Mouse (Mus musculus): ENCODE results near the gene Kcnn1. TPM values are rescaled to one million over a fixed set of nuclear protein-coding genes. Genes with fewer than 3 reads are reported as not detected.
"Not testable (repeated sequence)": the region's sequence is repeated elsewhere in the genome, so short reads cannot be mapped to it uniquely, and the experiment has no call there.

Gene Kcnn1
- polyA plus RNA-seq, 1 experiment from 2014 or later: 12.2 TPM

GRCm38 (mm10) chr8:70895571-70896259 is 32.7 kb upstream of the Kcnn1 start:
- H3K9me3 ChIP-seq (ENCODE audit: control insufficient read depth, low read length); ATAC-seq (ENCODE audit: low FRiP score); H3K27ac ChIP-seq (ENCODE audit: low read depth, low read length); H3K36me3 ChIP-seq (ENCODE audit: control insufficient read depth, insufficient read depth, low read length); DNase-seq (ENCODE audit: low spot score): not testable (repeated sequence)
- WGBS: 86% methylated on average over 21 of the region's 24 CpGs
- peaks cover 31% of the 10 kb centered on the region for H3K27me3 ChIP-seq (ENCODE audit: control insufficient read depth, insufficient read depth, low read length)
- peaks cover 13% of the 10 kb centered on the region; the same call in 1 of the 2 replicates for H3K4me1 ChIP-seq (replicated peaks; ENCODE audit: control insufficient read depth, insufficient read depth, low read length)
- peak overlapping the region; percentile 71 for H3K9ac ChIP-seq (ENCODE audit: low read depth, low read length)
- peak overlapping the region; percentile 85 for H3K4me2 ChIP-seq (replicated peaks; ENCODE audit: low read depth, low read length)
- H3K4me3 ChIP-seq (ENCODE audit: low read depth, low read length): peak overlapping the region; percentile 66

DNA sequence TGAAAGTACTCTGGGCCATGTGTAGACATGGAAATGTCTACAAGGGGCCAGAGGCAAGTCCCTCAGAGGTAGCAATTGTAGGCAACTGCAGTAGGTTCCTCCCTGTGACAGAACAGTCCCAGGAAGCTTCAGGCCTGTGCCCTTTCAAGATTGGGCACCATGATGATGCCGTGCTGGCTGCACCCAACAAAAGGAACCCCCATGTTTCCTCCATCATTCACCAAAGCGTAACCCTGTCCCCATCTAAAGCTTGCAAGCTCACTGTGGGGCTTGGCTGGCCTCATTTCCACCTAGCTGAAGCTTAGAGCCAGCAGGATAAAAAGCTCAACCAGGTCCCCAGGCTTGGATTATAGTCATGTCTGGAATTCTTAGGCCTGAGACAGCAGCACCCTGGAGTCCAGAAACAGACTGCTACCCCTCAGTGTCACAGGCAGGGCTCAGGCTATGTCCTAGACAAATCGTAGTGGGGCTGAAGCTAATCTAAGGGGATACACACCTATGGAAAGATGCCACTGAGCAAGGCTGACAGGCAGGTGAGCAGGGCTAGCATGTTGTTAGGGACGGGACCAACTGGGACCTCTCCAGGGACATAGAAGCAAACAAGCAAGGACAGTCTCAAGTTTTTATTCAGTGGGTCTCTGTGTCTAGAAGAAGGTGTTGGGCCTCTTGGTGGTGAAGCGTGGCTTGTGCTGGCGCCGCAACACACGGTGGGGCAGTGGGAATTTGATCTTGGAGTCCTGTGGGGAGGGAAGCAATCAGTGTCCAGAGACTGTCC is 31.9 kb upstream of the Kcnn1 start:
- H3K4me2 ChIP-seq (replicated peaks; ENCODE audit: low read depth, low read length): no peak overlapping the region
- ATAC-seq (ENCODE audit: low FRiP score): no peak
- H3K27me3 ChIP-seq (ENCODE audit: control insufficient read depth, insufficient read depth, low read length): peaks cover 39% of the 10 kb centered on the region
- H3K4me1 ChIP-seq (replicated peaks; ENCODE audit: control insufficient read depth, insufficient read depth, low read length): peaks cover 13% of the 10 kb centered on the region; the same call in 1 of the 2 replicates
- no peak overlapping the region for H3K27ac ChIP-seq (ENCODE audit: low read depth, low read length)
- H3K4me3 ChIP-seq (ENCODE audit: low read depth, low read length): no peak overlapping the region
- no peak overlapping the region for H3K9ac ChIP-seq (ENCODE audit: low read depth, low read length)
- no peaks in the 10 kb centered on the region; the same call in 1 of the 2 replicates for H3K36me3 ChIP-seq (ENCODE audit: control insufficient read depth, insufficient read depth, low read length)
- H3K9me3 ChIP-seq (ENCODE audit: control insufficient read depth, low read length): no peaks in the 10 kb centered on the region
- 89% methylated on average over 8 of the region's 8 CpGs for WGBS
- no peak for DNase-seq (ENCODE audit: low spot score)

GRCm38 (mm10) chr8:70894385-70894720 is 31.3 kb upstream of the Kcnn1 start:
- Histone ChIP-seq H3K4me2 (replicated peaks; ENCODE audit: low read depth, low read length) (no peak overlapping the region), H3K9me3 (ENCODE audit: control insufficient read depth, low read length) (no peaks in the 10 kb centered on the region), H3K36me3 (ENCODE audit: control insufficient read depth, insufficient read depth, low read length) (no peaks in the 10 kb centered on the region; the same call in 1 of the 2 replicates), H3K27me3 (ENCODE audit: control insufficient read depth, insufficient read depth, low read length) (peaks cover 39% of the 10 kb centered on the region), H3K4me1 (replicated peaks; ENCODE audit: control insufficient read depth, insufficient read depth, low read length) (peaks cover 13% of the 10 kb centered on the region; the same call in 1 of the 2 replicates), H3K9ac (ENCODE audit: low read depth, low read length) (no peak overlapping the region), H3K27ac (ENCODE audit: low read depth, low read length) (no peak overlapping the region), H3K4me3 (ENCODE audit: low read depth, low read length) (no peak overlapping the region)
- ATAC-seq (ENCODE audit: low FRiP score): no peak
- WGBS: 73% methylated on average over 2 of the region's 2 CpGs
- no peak for DNase-seq (ENCODE audit: low spot score)

DNA sequence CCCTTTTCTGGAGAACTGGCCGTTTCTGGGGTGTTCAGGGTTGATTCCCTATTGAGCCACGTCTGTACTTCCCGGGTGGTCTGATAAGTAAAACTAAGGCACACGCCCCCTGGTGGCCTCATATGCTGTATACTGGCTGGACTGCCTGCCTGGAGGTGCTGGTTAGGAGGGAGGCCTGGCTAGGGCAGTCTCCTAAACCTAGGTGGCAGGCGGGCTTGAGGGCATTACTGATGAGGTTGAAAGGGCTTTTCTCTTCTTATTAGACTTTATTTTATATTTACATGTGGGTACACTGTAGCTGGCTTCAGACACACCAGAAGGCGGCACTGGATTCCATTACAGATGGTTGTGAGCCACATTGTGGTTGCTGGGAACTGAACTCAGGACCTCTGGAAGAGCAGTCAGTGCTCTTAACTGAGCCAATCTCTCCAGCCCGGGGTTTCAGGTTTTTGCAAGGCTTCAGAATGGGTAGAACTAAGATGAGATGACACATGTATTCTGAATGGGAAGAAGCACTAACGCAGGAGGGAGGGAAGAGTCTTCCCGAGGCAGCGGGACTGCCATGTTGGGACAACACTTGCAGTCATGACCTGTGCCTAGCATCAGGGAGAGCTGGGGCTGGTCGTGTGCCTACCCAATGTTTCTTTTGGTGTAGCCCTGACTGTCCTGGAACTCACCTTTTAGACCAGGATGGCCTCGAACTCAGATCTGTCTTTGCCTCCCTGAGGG is 30.8 kb upstream of the Kcnn1 start:
- H3K4me3 ChIP-seq (ENCODE audit: low read depth, low read length): no peak overlapping the region
- ATAC-seq (ENCODE audit: low FRiP score): peak; percentile 33; the same call in 1 of the 2 replicates
- no peak overlapping the region for H3K4me2 ChIP-seq (replicated peaks; ENCODE audit: low read depth, low read length)
- no peaks in the 10 kb centered on the region; the same call in 1 of the 2 replicates for H3K36me3 ChIP-seq (ENCODE audit: control insufficient read depth, insufficient read depth, low read length)
- H3K4me1 ChIP-seq (replicated peaks; ENCODE audit: control insufficient read depth, insufficient read depth, low read length): peaks cover 13% of the 10 kb centered on the region; the same call in 1 of the 2 replicates
- peak; percentile 94 for DNase-seq (ENCODE audit: low spot score)
- no peaks in the 10 kb centered on the region for H3K9me3 ChIP-seq (ENCODE audit: control insufficient read depth, low read length)
- H3K9ac ChIP-seq (ENCODE audit: low read depth, low read length): no peak overlapping the region
- 0 out of 2 replicates have a peak overlapping the region, but pooled peaks have one; percentile 21 for H3K27ac ChIP-seq (ENCODE audit: low read depth, low read length)
- H3K27me3 ChIP-seq (ENCODE audit: control insufficient read depth, insufficient read depth, low read length): peaks cover 39% of the 10 kb centered on the region
- 29% methylated on average over 12 of the region's 12 CpGs for WGBS

GRCm38 (mm10) chr8:70892896-70893655 is 30.0 kb upstream of the Kcnn1 start:
- peaks cover 39% of the 10 kb centered on the region for H3K27me3 ChIP-seq (ENCODE audit: control insufficient read depth, insufficient read depth, low read length)
- 25% methylated on average over 20 of the region's 20 CpGs for WGBS
- H3K27ac ChIP-seq (ENCODE audit: low read depth, low read length): no peak overlapping the region
- no peak overlapping the region for H3K4me2 ChIP-seq (replicated peaks; ENCODE audit: low read depth, low read length)
- no peaks in the 10 kb centered on the region; the same call in 1 of the 2 replicates for H3K36me3 ChIP-seq (ENCODE audit: control insufficient read depth, insufficient read depth, low read length)
- no peaks in the 10 kb centered on the region for H3K9me3 ChIP-seq (ENCODE audit: control insufficient read depth, low read length)
- H3K9ac ChIP-seq (ENCODE audit: low read depth, low read length): no peak overlapping the region
- H3K4me1 ChIP-seq (replicated peaks; ENCODE audit: control insufficient read depth, insufficient read depth, low read length): peaks cover 10% of the 10 kb centered on the region; the same call in 1 of the 2 replicates
- no peak overlapping the region; the same call in 1 of the 2 replicates for H3K4me3 ChIP-seq (ENCODE audit: low read depth, low read length)
- ATAC-seq (ENCODE audit: low FRiP score): no peak
- no peak for DNase-seq (ENCODE audit: low spot score)

GRCm38 (mm10) chr8:70892022-70892895 is 29.2 kb upstream of the Kcnn1 start, which contains the start of gene Slc5a5:
Gene Slc5a5 (minus strand): TSS chr8:70892757.
- 2% methylated on average over 80 of the region's 80 CpGs for WGBS
- Histone ChIP-seq H3K4me2 (replicated peaks; ENCODE audit: low read depth, low read length) (peak within 1 kb of the TSS; percentile 31), H3K36me3 (ENCODE audit: control insufficient read depth, insufficient read depth, low read length) (no peaks in the 10 kb centered on the region; the same call in 1 of the 2 replicates), H3K4me3 (ENCODE audit: low read depth, low read length) (peak within 1 kb of the TSS; percentile 18; the same call in 1 of the 2 replicates), H3K4me1 (replicated peaks; ENCODE audit: control insufficient read depth, insufficient read depth, low read length) (peaks cover 10% of the 10 kb centered on the region; the same call in 1 of the 2 replicates), H3K9me3 (ENCODE audit: control insufficient read depth, low read length) (no peaks in the 10 kb centered on the region), H3K27me3 (ENCODE audit: control insufficient read depth, insufficient read depth, low read length) (peaks cover 39% of the 10 kb centered on the region), H3K27ac (ENCODE audit: low read depth, low read length) (no peak within 1 kb of the TSS), H3K9ac (ENCODE audit: low read depth, low read length) (no peak within 1 kb of the TSS)
- DNase-seq (ENCODE audit: low spot score): peak; percentile 53
- ATAC-seq (ENCODE audit: low FRiP score): no peak

DNA sequence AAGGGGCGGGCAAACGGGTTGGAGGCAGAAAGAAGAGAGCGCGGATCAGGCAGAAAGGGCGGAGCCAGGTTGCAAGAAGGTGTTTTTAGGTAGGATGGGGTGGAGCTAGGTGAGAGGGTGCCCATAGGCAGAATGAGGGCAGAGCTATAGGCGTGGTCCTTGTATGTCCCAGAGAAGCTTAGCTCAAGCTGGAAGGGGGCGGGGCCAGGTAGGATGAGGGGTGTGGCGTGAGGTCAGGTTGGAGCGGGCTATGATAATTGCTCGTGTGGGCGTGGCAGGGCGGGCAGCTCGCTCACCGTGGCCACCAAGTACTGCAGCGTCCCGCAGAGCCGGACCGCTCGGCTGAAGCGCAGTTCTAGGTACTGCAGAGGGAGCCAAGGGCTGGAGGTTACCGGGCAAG is 28.3 kb upstream of the Kcnn1 start:
- H3K27me3 ChIP-seq (ENCODE audit: control insufficient read depth, insufficient read depth, low read length): peaks cover 39% of the 10 kb centered on the region

More for the DNA sequence above, 28.3 kb upstream of the Kcnn1 start:
- Histone ChIP-seq H3K4me3 (ENCODE audit: low read depth, low read length) (no peak overlapping the region), H3K9ac (ENCODE audit: low read depth, low read length) (no peak overlapping the region), H3K9me3 (ENCODE audit: control insufficient read depth, low read length) (no peaks in the 10 kb centered on the region), H3K27ac (ENCODE audit: low read depth, low read length) (no peak overlapping the region), H3K4me2 (replicated peaks; ENCODE audit: low read depth, low read length) (no peak overlapping the region), H3K36me3 (ENCODE audit: control insufficient read depth, insufficient read depth, low read length) (no peaks in the 10 kb centered on the region; the same call in 1 of the 2 replicates), H3K4me1 (replicated peaks; ENCODE audit: control insufficient read depth, insufficient read depth, low read length) (peaks cover 9% of the 10 kb centered on the region; the same call in 1 of the 2 replicates)
- WGBS: 6% methylated on average over 21 of the region's 21 CpGs
- ATAC-seq (ENCODE audit: low FRiP score) (no peak), DNase-seq (ENCODE audit: low spot score) (no peak)

Measured in hindbrain, embryonic 11.5 days (tissue).